Mouse (Mus musculus): Measurements from ENCODE around the gene Rhobtb1.

- TF ChIP-seq POLR2A (IDR thresholded peaks at IDR 0.05; ENCODE audit: control insufficient read depth, low read depth, low read length), result no peak
- no peak for TF ChIP-seq CTCF (IDR thresholded peaks at IDR 0.05; ENCODE audit: control insufficient read depth, insufficient read depth, insufficient replicate concordance, low read depth, low read length)
These were observed 123.5 kb downstream of the Rhobtb1 start for GRCm38 (mm10) chr10:69274705-69275104.

Data from testis, adult 2 months (tissue).